Mouse (Mus musculus) forebrain, embryonic 13.5 days (tissue): Measurements from ENCODE around the gene Mrgprf. TPM values are rescaled to one million over a fixed set of nuclear protein-coding genes. Genes with fewer than 3 reads are reported as not detected.
A peak's percentile ranks its signal among the peaks of the same experiment; 100 is the strongest.

Experiments
- ATAC-seq: fragments of 200-750 bp; cut with Nextera tagmentation; 2 replicates; pipeline ENCODE4 v1.8.0; 2017
- H3K27ac ChIP-seq: fragments of 300-500 bp; sonication (generic); 2 replicates; pipeline ENCODE4 v1.5.1; 2015; ENCODE audit warnings: inconsistent platforms, mild to moderate bottlenecking, moderate library complexity
- H3K27me3 ChIP-seq: fragments of 300-500 bp; sonication (generic); 2 replicates; pipeline ENCODE4 v1.6.1; 2015; ENCODE audit warnings: mild to moderate bottlenecking, inconsistent platforms
- H3K36me3 ChIP-seq: fragments of 300-500 bp; sonication (generic); 2 replicates; pipeline ENCODE4 v1.6.1; 2015; ENCODE audit warnings: mild to moderate bottlenecking, inconsistent platforms; ENCODE audit not compliant: poor library complexity, severe bottlenecking
- H3K4me1 ChIP-seq: fragments of 300-500 bp; sonication (generic); 2 replicates; pipeline ENCODE4 v1.6.1; 2015; ENCODE audit warnings: inconsistent platforms
- H3K4me2 ChIP-seq: fragments of 300-500 bp; sonication (generic); 2 replicates; pipeline ENCODE4 v1.6.1; 2015; ENCODE audit warnings: inconsistent platforms, mild to moderate bottlenecking, moderate library complexity
- H3K4me3 ChIP-seq: fragments of 300-500 bp; sonication (generic); 2 replicates; pipeline ENCODE4 v1.5.1; 2015; ENCODE audit warnings: mild to moderate bottlenecking, inconsistent platforms
- H3K9ac ChIP-seq: fragments of 300-500 bp; sonication (generic); 2 replicates; pipeline ENCODE4 v1.6.1; 2015; ENCODE audit warnings: mild to moderate bottlenecking, inconsistent platforms
- H3K9me3 ChIP-seq: fragments of 300-500 bp; sonication (generic); replicated peaks from 2 replicates; pipeline ENCODE4 v1.6.1; 2016; ENCODE audit warnings: inconsistent platforms
- WGBS: fragments of 180-500 bp; shearing (Covaris S2); methylation state at CpG from one replicate; pipeline ENCODE4 v1.1.7; 2015; 5-methylcytosine and 5-hydroxymethylcytosine counted together
- polyA plus RNA-seq: library from polyadenylated mRNA; unstranded; fragments of >200 nt; fragmentation: Nextera tagmentation; extraction: Ambion mirVana; gene quantifications from 2 replicates; pipeline ENCODE4 v1.2.1, GENCODE M21; 2015

Mrgprf gene
- polyA plus RNA-seq, 1 experiment from 2014 or later, result 1.9 TPM

DNA sequence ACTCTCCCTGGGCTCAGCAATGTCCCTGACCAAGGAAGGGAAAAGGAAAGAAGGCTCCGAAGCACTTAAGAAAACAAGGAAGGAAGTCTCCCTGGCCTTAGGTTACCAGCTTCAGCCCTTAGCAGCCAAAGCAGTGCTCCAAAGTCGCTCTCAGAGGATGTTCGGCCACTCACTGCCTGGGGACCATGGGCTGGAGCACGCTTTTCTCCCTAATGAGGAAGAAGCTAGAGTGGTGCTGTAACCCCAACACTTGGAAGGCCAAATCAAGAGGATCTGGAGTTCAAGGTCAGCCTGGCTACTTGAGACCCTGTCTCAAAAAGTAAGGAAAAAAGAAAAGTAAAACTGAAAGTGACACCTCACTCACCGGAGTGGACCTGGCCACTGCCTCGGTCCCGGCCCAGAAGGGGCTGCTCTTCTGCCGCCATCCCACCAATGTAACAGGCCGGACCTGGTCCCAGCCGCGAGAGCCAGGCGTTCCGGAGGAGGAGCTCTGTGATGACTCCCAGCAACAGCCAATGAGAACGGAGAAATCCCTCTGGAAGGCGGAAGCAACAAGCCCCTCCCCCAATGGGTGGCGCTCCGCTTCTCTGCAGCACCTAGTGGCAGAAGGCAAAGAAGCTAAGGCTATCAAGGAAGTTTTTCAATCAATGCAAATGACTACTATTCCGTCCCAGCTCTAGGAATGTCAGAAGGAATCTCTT is 17.0 kb upstream of the Mrgprf start, which contains the start of gene Tpcn2:
Gene Tpcn2, minus strand, starts transcription at position 525 of the 701 bp plus-strand sequence.
- peak within 1 kb of the TSS; percentile 46 for H3K4me3 ChIP-seq
- H3K4me1 ChIP-seq, result peaks cover 10% of the 10 kb centered on the region
- H3K9me3 ChIP-seq, result no peaks in the 10 kb centered on the region
- peaks cover 15% of the 10 kb centered on the region for H3K36me3 ChIP-seq
- no peaks in the 10 kb centered on the region for H3K27me3 ChIP-seq
- peak; percentile 95 for ATAC-seq
- peak within 1 kb of the TSS; percentile 62 for H3K9ac ChIP-seq
- WGBS, result 4% methylated on average over 18 of the region's 18 CpGs
- H3K4me2 ChIP-seq, result peak within 1 kb of the TSS; percentile 67
- H3K27ac ChIP-seq, result no peak within 1 kb of the TSS

DNA sequence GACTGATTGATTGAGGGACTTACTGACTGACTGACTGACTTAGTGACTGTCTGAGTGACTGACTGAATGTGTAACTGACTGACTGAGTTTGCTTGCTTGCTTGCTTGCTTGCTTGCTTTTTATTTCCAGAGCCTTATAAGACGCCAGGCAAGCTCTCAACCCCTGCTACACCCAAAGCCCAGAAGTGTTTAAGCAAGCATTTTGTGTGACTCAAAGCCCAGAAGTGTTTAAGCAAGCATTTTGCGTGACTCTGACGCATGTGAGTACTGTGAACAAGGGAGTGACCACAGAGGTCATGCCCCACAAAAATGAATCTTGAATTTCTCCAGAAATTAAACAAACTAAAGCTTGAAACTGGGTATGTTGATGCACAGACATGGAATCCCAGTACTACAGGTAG is 16.3 kb upstream of the Mrgprf start:
- 66% methylated on average over 3 of the region's 3 CpGs for WGBS
- no peak for ATAC-seq
- H3K27ac ChIP-seq, result no peak overlapping the region

DNA sequence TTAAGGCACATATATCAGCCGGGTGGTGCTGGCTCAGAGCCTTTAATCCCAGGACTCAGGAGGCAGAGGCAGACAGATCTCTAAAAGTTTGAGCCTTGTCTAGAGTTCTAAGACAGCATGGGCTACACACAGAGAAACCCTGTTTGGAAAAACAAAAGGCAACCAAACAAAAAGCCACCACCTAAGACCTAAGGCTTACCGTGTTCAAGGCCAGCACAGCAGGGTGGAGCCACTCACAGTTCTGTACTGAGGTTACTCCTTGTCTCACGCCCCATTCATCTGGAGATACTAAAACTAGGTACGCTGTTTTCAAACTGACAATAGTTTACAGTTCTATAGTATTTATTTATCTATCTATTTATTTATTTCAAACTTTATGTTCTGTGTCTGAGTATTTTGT is 15.2 kb upstream of the Mrgprf start:
- ATAC-seq, result no peak
- H3K4me1 ChIP-seq, result peaks cover 10% of the 10 kb centered on the region
- no peak overlapping the region for H3K27ac ChIP-seq
- WGBS, result 81% methylated on average over 4 of the region's 4 CpGs
- H3K36me3 ChIP-seq, result no peaks in the 10 kb centered on the region
- no peak overlapping the region for H3K4me3 ChIP-seq
- H3K4me2 ChIP-seq, result no peak overlapping the region
- no peak overlapping the region for H3K9ac ChIP-seq
- H3K9me3 ChIP-seq, result no peaks in the 10 kb centered on the region
- no peaks in the 10 kb centered on the region for H3K27me3 ChIP-seq

More for the DNA sequence above, 16.3 kb upstream of the Mrgprf start:
- Histone ChIP-seq H3K4me3 (0 out of 2 replicates have a peak overlapping the region, but pooled peaks have one; percentile 46), H3K4me2 (peak overlapping the region; percentile 67), H3K9me3 (no peaks in the 10 kb centered on the region), H3K27me3 (no peaks in the 10 kb centered on the region), H3K36me3 (peaks cover 8% of the 10 kb centered on the region), H3K4me1 (peaks cover 10% of the 10 kb centered on the region), H3K9ac (no peak overlapping the region)

DNA sequence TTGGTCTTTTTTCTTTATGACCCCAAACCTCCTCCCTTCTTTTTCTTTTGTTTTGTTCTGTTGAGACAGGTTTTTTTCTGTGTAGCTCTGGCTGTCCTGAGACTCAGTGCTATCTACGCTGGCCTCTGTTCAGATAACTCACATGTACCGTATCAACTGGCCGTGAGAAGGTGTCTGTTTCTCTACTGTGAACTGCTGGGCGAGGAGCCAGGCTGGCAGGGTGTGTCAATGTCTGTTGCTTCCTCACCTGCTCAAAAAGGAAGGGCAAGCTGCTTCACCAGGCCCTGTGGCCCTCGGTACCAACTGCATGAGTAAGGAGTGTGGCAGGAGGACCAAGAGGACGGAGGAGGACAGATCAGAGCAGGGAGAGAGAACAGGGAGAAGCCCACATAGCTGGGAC is 13.2 kb upstream of the Mrgprf start:
- no peak overlapping the region for H3K4me3 ChIP-seq
- ATAC-seq, result no peak
- no peaks in the 10 kb centered on the region for H3K27me3 ChIP-seq
- H3K36me3 ChIP-seq, result no peaks in the 10 kb centered on the region
- no peak overlapping the region for H3K27ac ChIP-seq
- H3K4me1 ChIP-seq, result peaks cover 10% of the 10 kb centered on the region
- no peak overlapping the region for H3K4me2 ChIP-seq
- no peak overlapping the region for H3K9ac ChIP-seq
- 80% methylated on average over 6 of the region's 6 CpGs for WGBS
- H3K9me3 ChIP-seq, result no peaks in the 10 kb centered on the region

DNA sequence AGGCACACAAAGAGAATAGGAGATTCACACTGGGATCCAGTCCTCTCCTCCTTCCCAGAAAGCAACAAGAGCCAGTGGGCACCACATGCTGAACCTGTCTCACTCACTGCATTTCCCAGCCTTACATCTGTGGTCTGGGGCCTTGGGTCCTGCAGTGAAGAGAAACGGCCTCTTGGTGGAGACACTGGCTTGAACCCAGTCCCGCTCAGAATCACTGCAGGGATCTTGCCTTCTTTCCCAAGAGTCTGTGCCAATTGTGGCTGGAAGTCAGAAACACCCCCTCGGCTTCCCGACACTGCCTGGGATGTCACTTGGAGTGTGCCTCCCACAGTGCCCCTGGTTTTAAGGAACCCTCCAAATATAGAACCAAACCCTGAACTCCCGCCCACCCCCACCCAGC is 11.3 kb upstream of the Mrgprf start:
- Histone ChIP-seq H3K4me3 (no peak overlapping the region), H3K27me3 (no peaks in the 10 kb centered on the region), H3K36me3 (no peaks in the 10 kb centered on the region), H3K9ac (no peak overlapping the region), H3K27ac (no peak overlapping the region), H3K4me1 (no peaks in the 10 kb centered on the region), H3K9me3 (no peaks in the 10 kb centered on the region), H3K4me2 (no peak overlapping the region)
- WGBS, result 21% methylated on average over 5 of the region's 5 CpGs
- ATAC-seq, result no peak

DNA sequence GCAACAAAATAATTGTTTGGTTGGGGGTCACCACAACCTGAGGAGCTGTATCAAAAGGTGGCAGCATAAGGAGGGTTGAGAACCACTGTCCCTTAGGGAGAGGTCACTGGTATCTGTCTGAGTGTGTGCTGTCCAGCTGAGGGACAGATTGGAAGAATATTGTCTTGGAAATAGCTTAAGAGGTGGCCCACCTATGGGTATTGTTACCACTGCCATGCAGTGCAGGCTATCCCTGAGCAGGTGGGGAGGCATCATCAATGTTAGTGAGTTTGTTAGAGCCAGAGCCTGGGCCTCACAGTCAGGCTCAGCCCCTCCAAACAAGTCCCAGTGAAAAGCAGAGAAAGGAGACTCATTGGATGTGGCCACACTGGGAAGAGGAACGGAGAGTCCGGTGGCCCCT is 8.8 kb upstream of the Mrgprf start:
- H3K36me3 ChIP-seq, result no peaks in the 10 kb centered on the region
- WGBS, result 83% methylated on average over 2 of the region's 2 CpGs
- ATAC-seq, result no peak

DNA sequence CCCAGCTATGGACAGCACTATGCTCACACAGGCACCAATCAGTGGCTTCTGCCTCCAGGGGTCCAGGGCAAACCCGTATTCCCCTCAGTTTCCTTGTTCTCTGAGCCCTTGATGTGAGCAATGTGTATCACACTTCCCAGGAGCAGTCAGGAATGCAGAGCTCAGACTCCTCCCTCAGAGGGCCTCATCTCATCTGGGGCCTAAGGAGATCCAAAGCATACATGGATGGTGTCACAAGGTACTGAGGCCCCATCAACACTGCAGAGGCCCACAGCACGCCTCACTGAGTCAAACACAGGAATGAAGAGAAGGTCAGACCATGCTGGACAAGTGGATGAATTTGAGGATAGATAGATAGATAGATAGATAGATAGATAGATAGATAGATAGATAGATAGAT is 7.9 kb upstream of the Mrgprf start:
- Histone ChIP-seq H3K9me3 (no peaks in the 10 kb centered on the region), H3K27me3 (no peaks in the 10 kb centered on the region), H3K4me3 (no peak overlapping the region), H3K9ac (no peak overlapping the region), H3K27ac (no peak overlapping the region), H3K36me3 (no peaks in the 10 kb centered on the region), H3K4me2 (no peak overlapping the region), H3K4me1 (no peaks in the 10 kb centered on the region)
- WGBS, result 66% methylated on average over 2 of the region's 2 CpGs
- no peak for ATAC-seq

More for the DNA sequence above, 8.8 kb upstream of the Mrgprf start:
- no peak overlapping the region for H3K27ac ChIP-seq
- H3K9ac ChIP-seq, result no peak overlapping the region
- no peak overlapping the region for H3K4me2 ChIP-seq
- no peaks in the 10 kb centered on the region for H3K27me3 ChIP-seq
- H3K4me3 ChIP-seq, result no peak overlapping the region
- no peaks in the 10 kb centered on the region for H3K4me1 ChIP-seq
- H3K9me3 ChIP-seq, result no peaks in the 10 kb centered on the region

DNA sequence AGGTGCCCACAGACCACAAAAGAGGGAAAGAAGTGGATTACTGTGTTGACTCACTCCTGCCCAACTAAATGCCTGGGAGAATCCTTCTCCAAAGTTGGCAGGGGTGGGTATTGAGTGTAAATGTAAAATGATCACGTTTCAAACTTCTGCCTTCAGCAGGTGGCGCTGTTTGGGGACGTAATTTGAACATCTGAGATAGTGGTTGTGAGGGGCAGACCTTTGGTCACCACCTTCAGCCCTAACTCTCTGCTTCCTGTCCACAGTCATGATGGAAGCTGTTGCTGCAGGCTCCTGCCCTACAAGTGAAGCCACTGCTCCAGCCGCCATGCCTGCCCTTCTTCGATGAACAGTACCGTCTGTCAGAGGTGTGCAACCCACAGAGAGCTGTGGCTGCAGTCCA is 6.8 kb upstream of the Mrgprf start:
- 40% methylated on average over 6 of the region's 6 CpGs for WGBS
- Histone ChIP-seq H3K4me1 (no peaks in the 10 kb centered on the region), H3K27ac (no peak overlapping the region), H3K4me2 (no peak overlapping the region), H3K27me3 (no peaks in the 10 kb centered on the region), H3K36me3 (no peaks in the 10 kb centered on the region), H3K9ac (no peak overlapping the region), H3K9me3 (no peaks in the 10 kb centered on the region), H3K4me3 (no peak overlapping the region)
- no peak for ATAC-seq

DNA sequence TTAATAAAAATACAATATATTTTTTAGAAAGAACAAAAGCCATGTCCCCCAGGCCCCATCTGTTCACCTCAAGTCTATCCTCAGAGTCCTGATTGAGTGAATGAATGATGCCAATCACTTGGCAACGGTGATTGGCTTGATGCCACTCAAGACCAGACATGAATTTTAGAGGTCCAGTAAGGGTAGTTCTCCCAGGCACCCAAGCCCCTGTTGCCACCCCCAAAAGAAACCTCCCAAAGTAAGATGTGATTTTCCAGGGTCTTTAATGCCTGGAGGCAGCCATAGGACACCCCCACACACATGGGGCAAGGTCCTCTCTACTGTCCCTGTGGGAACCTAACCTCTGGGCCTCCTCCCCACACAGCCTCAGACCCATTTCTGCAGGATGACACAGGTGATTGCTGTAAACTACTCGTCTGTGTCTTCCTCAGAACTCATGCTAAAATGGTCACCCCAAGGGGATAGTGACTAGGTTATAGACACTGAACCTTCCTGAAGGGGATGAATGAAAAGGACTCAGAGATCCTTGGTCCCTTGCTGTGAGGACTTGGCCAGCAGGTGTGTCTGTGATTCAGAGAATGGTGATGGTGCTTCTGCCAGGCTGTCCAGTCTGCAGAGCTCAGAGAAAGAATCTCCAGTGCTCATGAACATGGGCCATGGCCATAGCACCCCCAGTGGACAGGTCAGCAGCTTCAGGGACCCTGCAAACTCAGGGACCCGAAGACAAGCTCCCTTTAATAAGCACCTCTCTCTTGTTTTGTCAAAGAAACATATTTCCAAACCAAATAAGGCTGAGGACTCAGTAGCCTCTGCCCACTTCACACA is 1.8 kb upstream of the Mrgprf start:
- H3K27ac ChIP-seq, result no peak overlapping the region
- H3K9me3 ChIP-seq, result no peaks in the 10 kb centered on the region
- ATAC-seq, result no peak
- peaks cover 10% of the 10 kb centered on the region for H3K4me1 ChIP-seq
- WGBS, result 65% methylated on average over 3 of the region's 3 CpGs
- H3K4me2 ChIP-seq, result no peak overlapping the region
- no peaks in the 10 kb centered on the region for H3K27me3 ChIP-seq
- no peak overlapping the region for H3K9ac ChIP-seq
- no peaks in the 10 kb centered on the region for H3K36me3 ChIP-seq
- no peak overlapping the region for H3K4me3 ChIP-seq

DNA sequence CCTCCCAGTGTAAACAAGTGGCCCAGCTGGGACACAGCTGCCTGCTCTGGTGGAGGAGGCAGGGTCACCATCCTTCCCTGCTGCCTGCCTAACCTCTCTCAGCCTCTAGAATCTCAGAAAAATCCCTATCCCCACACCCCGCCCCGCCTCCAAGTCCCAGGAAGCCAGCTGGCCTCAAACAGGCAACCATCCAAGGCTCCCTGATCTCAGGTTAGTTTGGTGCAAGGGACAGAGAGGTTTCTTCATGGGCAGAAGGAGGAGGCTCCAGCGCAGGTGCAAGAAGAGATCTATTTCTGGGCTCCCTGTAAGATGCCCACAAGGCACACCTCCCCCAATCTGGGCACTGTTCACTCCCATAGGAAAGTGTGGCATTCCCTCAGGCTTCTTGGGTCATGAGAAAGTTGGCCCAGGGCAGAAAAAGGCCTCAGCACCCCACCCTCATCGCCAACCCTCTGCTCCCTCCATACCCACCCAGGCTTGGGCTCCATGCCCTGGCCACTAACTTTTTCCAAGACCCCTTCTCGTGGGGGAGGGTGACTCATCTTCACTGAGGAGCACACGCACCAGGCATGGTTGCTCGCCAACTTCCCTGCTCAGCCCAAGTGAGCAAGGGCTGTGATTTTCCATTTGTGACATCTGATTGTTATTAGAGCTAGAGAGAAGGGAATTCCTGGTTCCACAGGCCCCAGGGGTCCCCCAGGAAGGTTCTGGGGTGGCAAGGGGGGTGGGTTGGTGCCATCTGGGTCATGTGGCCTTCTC is 887 bp upstream of the Mrgprf start:
- Histone ChIP-seq H3K4me3 (no peak overlapping the region), H3K9ac (no peak overlapping the region), H3K4me2 (no peak overlapping the region), H3K36me3 (no peaks in the 10 kb centered on the region), H3K27ac (no peak overlapping the region), H3K9me3 (no peaks in the 10 kb centered on the region), H3K4me1 (peaks cover 10% of the 10 kb centered on the region), H3K27me3 (no peaks in the 10 kb centered on the region)
- ATAC-seq, result no peak
- WGBS, result 72% methylated on average over 7 of the region's 7 CpGs

DNA sequence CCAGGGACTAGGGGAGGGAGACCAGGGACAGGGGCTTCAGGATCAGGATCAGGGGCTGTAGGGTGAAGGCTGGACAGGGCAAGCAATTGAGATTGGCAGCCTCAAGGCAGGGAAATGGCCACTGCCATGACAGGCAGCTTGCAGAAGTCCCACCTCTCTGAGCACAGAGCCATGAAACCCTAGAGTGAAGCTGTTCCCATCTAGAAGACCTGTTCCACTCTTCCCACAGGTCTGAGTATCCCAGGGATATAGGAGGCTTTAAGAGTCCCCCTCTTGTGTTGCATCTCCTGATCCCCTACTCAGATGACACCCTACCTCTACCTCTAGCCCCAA is 346 bp downstream of the Mrgprf start:
- no peak overlapping the region for H3K4me2 ChIP-seq
- H3K4me3 ChIP-seq, result no peak overlapping the region
- no peak overlapping the region for H3K27ac ChIP-seq
- no peaks in the 10 kb centered on the region for H3K36me3 ChIP-seq
- peaks cover 10% of the 10 kb centered on the region for H3K4me1 ChIP-seq
- H3K9ac ChIP-seq, result no peak overlapping the region
- no peak for ATAC-seq
- H3K9me3 ChIP-seq, result no peaks in the 10 kb centered on the region
- no peaks in the 10 kb centered on the region for H3K27me3 ChIP-seq

DNA sequence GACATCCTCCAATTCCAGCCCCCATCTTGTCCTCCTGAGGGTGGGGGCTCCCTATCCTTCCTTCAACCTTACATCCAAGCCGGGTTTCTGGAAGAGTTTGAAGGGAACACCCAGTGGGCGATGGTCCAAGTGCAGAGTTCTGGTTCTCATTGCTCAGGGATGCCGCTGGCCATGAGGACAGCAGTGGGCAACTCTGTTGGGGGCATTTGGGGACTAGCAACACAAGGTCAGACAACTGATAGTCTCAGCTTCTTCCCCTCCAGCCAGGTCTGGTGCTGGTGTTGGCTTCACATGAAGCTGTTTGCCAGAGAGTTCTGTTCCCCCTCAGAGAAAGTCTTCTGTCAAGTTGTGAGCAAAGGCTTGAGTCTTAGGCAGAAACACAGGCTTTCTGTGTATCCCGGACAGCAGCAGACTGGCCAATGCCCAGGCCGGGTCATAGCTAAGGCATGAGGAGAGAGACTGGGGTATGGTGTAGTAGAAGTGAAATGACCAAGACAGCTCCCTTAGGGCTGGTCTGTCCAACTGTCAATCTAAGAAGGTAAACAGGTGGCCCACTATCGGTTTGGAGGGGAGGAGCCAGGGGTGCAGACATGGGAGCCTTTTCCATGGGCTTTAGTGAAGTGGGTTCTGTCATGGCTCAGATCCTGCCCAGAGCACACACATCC is 845 bp downstream of the Mrgprf start:
- Histone ChIP-seq H3K9ac (no peak overlapping the region), H3K27ac (no peak overlapping the region), H3K9me3 (no peaks in the 10 kb centered on the region), H3K4me2 (no peak overlapping the region), H3K4me1 (peaks cover 10% of the 10 kb centered on the region), H3K4me3 (no peak overlapping the region), H3K27me3 (no peaks in the 10 kb centered on the region), H3K36me3 (no peaks in the 10 kb centered on the region)
- ATAC-seq, result no peak
- WGBS, result 87% methylated on average over 6 of the region's 6 CpGs
